Mouse (Mus musculus) neural tube, embryonic 11.5 days (tissue): ENCODE data around the gene Siah3. TPM values are rescaled to one million over a fixed set of nuclear protein-coding genes. Genes with fewer than 3 reads are reported as not detected.
A peak's percentile ranks its signal among the peaks of the same experiment; 100 is the strongest.

Experiments
- ATAC-seq: fragments of 200-750 bp; cut with Nextera tagmentation; 2 replicates; pipeline ENCODE4 v1.8.0; 2017; ENCODE audit warnings: moderate number of reproducible peaks, mild to moderate bottlenecking, moderate TSS enrichment, moderate library complexity; ENCODE audit not compliant: insufficient read depth, low FRiP score, low TSS enrichment
- DNase-seq: peaks from one replicate; pipeline ENCODE4 v3.0.0-alpha.2; 2015; ENCODE audit warnings: low spot score
- H3K27ac ChIP-seq: fragments of 300-500 bp; sonication (generic); 2 replicates; pipeline ENCODE4 v1.5.1; 2014; ENCODE audit warnings: low read depth, mild to moderate bottlenecking, low read length
- H3K27me3 ChIP-seq: fragments of 300-500 bp; sonication (generic); 2 replicates; pipeline ENCODE4 v1.6.1; 2014; ENCODE audit warnings: mild to moderate bottlenecking, low read length, mixed read lengths; ENCODE audit not compliant: control insufficient read depth, insufficient read depth
- H3K36me3 ChIP-seq: fragments of 300-500 bp; sonication (generic); 2 replicates; pipeline ENCODE4 v1.6.1; 2014; ENCODE audit warnings: mild to moderate bottlenecking, low read length, moderate library complexity, mixed read lengths; ENCODE audit not compliant: control insufficient read depth, insufficient read depth
- H3K4me1 ChIP-seq: fragments of 300-500 bp; sonication (generic); 2 replicates; pipeline ENCODE4 v1.6.1; 2014; ENCODE audit warnings: low read length, mixed read lengths; ENCODE audit not compliant: control insufficient read depth, insufficient read depth
- H3K4me2 ChIP-seq: fragments of 300-500 bp; sonication (generic); 2 replicates; pipeline ENCODE4 v1.6.1; 2014; ENCODE audit warnings: low read depth, mild to moderate bottlenecking, moderate library complexity
- H3K4me3 ChIP-seq: fragments of 300-500 bp; sonication (generic); 2 replicates; pipeline ENCODE4 v1.5.1; 2014; ENCODE audit warnings: low read depth, low read length
- H3K9ac ChIP-seq: fragments of 300-500 bp; sonication (generic); 2 replicates; pipeline ENCODE4 v1.6.1; 2014; ENCODE audit warnings: mild to moderate bottlenecking, low read length
- H3K9me3 ChIP-seq: fragments of 300-500 bp; sonication (generic); 2 replicates; pipeline ENCODE4 v1.6.1; 2016; ENCODE audit warnings: low read length; ENCODE audit not compliant: control insufficient read depth
- WGBS: fragments of 180-500 bp; shearing (Covaris S2); extraction: QIAGEN DNeasy Blood & Tissue Kit; methylation state at CpG from one replicate; pipeline ENCODE4 v1.1.7; 2014; 5-methylcytosine and 5-hydroxymethylcytosine counted together
- polyA plus RNA-seq: library from polyadenylated mRNA; unstranded; fragments of >200 nt; fragmentation: Nextera tagmentation; extraction: Ambion mirVana; gene quantifications from 2 replicates; pipeline ENCODE4 v1.2.1, GENCODE M21; 2014

The Siah3 gene
- polyA plus RNA-seq, 1 experiment from 2014 or later: 6.3 TPM

GRCm38 (mm10) chr14:75482231-75483175, 26.7 kb downstream of the Siah3 start:
- H3K27me3 ChIP-seq: no peaks in the 10 kb centered on the region
- H3K4me1 ChIP-seq: no peaks in the 10 kb centered on the region
- ATAC-seq (no peak), DNase-seq (no peak)
- H3K36me3 ChIP-seq: no peaks in the 10 kb centered on the region
- H3K9me3 ChIP-seq: no peaks in the 10 kb centered on the region
- no peak overlapping the region for H3K9ac ChIP-seq
- no peak overlapping the region for H3K4me3 ChIP-seq
- 76% methylated on average over 15 of the region's 15 CpGs for WGBS
- no peak overlapping the region for H3K4me2 ChIP-seq
- no peak overlapping the region for H3K27ac ChIP-seq

GRCm38 (mm10) chr14:75483176-75483546, 27.4 kb downstream of the Siah3 start:
- no peaks in the 10 kb centered on the region for H3K27me3 ChIP-seq
- ATAC-seq (no peak), DNase-seq (no peak)
- no peaks in the 10 kb centered on the region for H3K4me1 ChIP-seq
- H3K4me3 ChIP-seq: no peak overlapping the region
- 85% methylated on average over 6 of the region's 6 CpGs for WGBS
- no peak overlapping the region for H3K9ac ChIP-seq
- no peaks in the 10 kb centered on the region for H3K9me3 ChIP-seq
- no peak overlapping the region for H3K27ac ChIP-seq
- H3K4me2 ChIP-seq: no peak overlapping the region
- no peaks in the 10 kb centered on the region for H3K36me3 ChIP-seq

- Histone ChIP-seq H3K27me3 (no peaks in the 10 kb centered on the region), H3K4me3 (no peak overlapping the region), H3K4me2 (no peak overlapping the region), H3K4me1 (0 out of 2 replicates have a peak, but pooled peaks cover 2% of the 10 kb centered on the region), H3K9ac (no peak overlapping the region), H3K27ac (no peak overlapping the region), H3K9me3 (no peaks in the 10 kb centered on the region), H3K36me3 (no peaks in the 10 kb centered on the region)
- no peak for ATAC-seq
- no peak for DNase-seq
- WGBS: 74% methylated on average over 7 of the region's 7 CpGs
Measured at GRCm38 (mm10) chr14:75487932-75488331, 32.1 kb downstream of the Siah3 start.

GRCm38 (mm10) chr14:75493555-75494194, 37.9 kb downstream of the Siah3 start:
- DNase-seq (no peak), ATAC-seq (no peak)
- H3K9me3 ChIP-seq: no peaks in the 10 kb centered on the region
- WGBS: 80% methylated on average over 14 of the region's 14 CpGs
- peaks cover 8% of the 10 kb centered on the region; the same call in 1 of the 2 replicates for H3K4me1 ChIP-seq
- no peaks in the 10 kb centered on the region for H3K36me3 ChIP-seq
- H3K9ac ChIP-seq: no peak overlapping the region
- H3K4me3 ChIP-seq: no peak overlapping the region
- no peaks in the 10 kb centered on the region for H3K27me3 ChIP-seq
- H3K4me2 ChIP-seq: no peak overlapping the region
- 0 out of 2 replicates have a peak overlapping the region, but pooled peaks have one; percentile 34 for H3K27ac ChIP-seq

GRCm38 (mm10) chr14:75494926-75495325, 39.1 kb downstream of the Siah3 start:
- DNase-seq: peak; percentile 23
- Histone ChIP-seq H3K27ac (peak overlapping the region; percentile 60; the same call in 1 of the 2 replicates), H3K36me3 (no peaks in the 10 kb centered on the region), H3K9ac (no peak overlapping the region), H3K4me3 (no peak overlapping the region), H3K4me2 (no peak overlapping the region), H3K27me3 (no peaks in the 10 kb centered on the region), H3K4me1 (peaks cover 8% of the 10 kb centered on the region; the same call in 1 of the 2 replicates), H3K9me3 (no peaks in the 10 kb centered on the region)
- ATAC-seq: 0 out of 2 replicates have a peak, but pooled peaks have one; percentile 27
- 16% methylated on average over 6 of the region's 6 CpGs for whole genome bisulfite sequencing

- ATAC-seq (peak; percentile 48; the same call in 1 of the 2 replicates), DNase-seq (no peak)
- Histone ChIP-seq H3K4me3 (no peak overlapping the region), H3K27ac (no peak overlapping the region), H3K27me3 (no peaks in the 10 kb centered on the region), H3K4me1 (peaks cover 5% of the 10 kb centered on the region; the same call in 1 of the 2 replicates), H3K36me3 (no peaks in the 10 kb centered on the region), H3K9ac (no peak overlapping the region), H3K9me3 (no peaks in the 10 kb centered on the region), H3K4me2 (no peak overlapping the region)
- 14% methylated on average over 3 of the region's 3 CpGs for WGBS
Measured at GRCm38 (mm10) chr14:75501501-75501990, 45.8 kb downstream of the Siah3 start.

GRCm38 (mm10) chr14:75502446-75502845, 46.7 kb downstream of the Siah3 start:
- Histone ChIP-seq H3K9ac (no peak overlapping the region), H3K27me3 (no peaks in the 10 kb centered on the region), H3K27ac (no peak overlapping the region), H3K4me3 (no peak overlapping the region), H3K4me1 (peaks cover 5% of the 10 kb centered on the region; the same call in 1 of the 2 replicates), H3K4me2 (no peak overlapping the region), H3K36me3 (no peaks in the 10 kb centered on the region), H3K9me3 (no peaks in the 10 kb centered on the region)
- WGBS: 68% methylated on average over 8 of the region's 8 CpGs
- ATAC-seq (no peak), DNase-seq (no peak)

- no peak for DNase-seq
- Histone ChIP-seq H3K27me3 (no peaks in the 10 kb centered on the region), H3K4me3 (no peak overlapping the region), H3K4me1 (peaks cover 5% of the 10 kb centered on the region; the same call in 1 of the 2 replicates), H3K27ac (no peak overlapping the region), H3K9ac (no peak overlapping the region), H3K36me3 (no peaks in the 10 kb centered on the region), H3K9me3 (no peaks in the 10 kb centered on the region), H3K4me2 (no peak overlapping the region)
- no peak for ATAC-seq
- 45% methylated on average over 2 of the region's 2 CpGs for WGBS
Measured at GRCm38 (mm10) chr14:75504255-75504654, 48.5 kb downstream of the Siah3 start.
